Mouse (Mus musculus) liver, adult 2 months (tissue): ENCODE data around the gene Npnt.

Experiments
- CTCF ChIP-seq: fragments of 200-500 bp; IDR thresholded peaks from 2 replicates; pipeline ENCODE4 v1.5.1; 2011; ENCODE audit warnings: low read depth, low read length, control low read depth
- POLR2A ChIP-seq: fragments of 200-500 bp; IDR thresholded peaks from 2 replicates; pipeline ENCODE4 v1.6.1; 2011; ENCODE audit warnings: low read length, control low read depth; ENCODE audit not compliant: insufficient read depth; ENCODE audit errors: extremely low read depth

DNA sequence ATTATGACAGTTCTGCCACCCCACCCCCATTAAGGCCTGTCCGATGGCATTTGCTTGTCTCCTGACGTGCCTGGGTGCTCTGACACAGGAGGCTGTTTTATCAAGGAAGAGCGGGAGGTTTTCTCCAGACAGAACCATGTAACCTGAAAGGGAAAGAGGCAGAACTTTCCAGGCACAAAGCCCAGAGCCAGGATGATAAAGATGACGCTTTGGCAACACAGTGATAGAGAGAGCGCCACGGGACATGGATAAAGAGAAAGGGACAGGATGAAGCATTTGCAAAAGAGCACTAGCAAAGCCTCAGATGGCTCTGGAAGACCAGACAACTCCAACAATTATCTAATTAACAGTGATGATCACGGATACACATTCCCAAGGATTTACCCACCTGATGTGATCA lies 56.0 kb downstream of the Npnt start:
- no peak for TF ChIP-seq CTCF
- no peak for TF ChIP-seq POLR2A
